Mouse (Mus musculus) adrenal gland, adult 18-20 months (tissue): Measurements from ENCODE around the gene Fancl. TPM values are rescaled to one million over a fixed set of nuclear protein-coding genes. Genes with fewer than 3 reads are reported as not detected.

Source experiments
- DNase-seq, 2 experiments: peaks; one replicate each; pipeline ENCODE4 v3.0.0; 2021 to 2022; ENCODE audit warnings: low spot score in 2 of 2
- total RNA-seq, 2 experiments: library from RNA; stranded (reverse); gene quantifications; 1 replicate in 1 of 2; 2 replicates in 1 of 2; pipeline ENCODE4 v1.2.3; 2021

Gene Fancl
- total RNA-seq, 2 experiments from 2014 or later: 10.5 to 12.8 TPM

DNA sequence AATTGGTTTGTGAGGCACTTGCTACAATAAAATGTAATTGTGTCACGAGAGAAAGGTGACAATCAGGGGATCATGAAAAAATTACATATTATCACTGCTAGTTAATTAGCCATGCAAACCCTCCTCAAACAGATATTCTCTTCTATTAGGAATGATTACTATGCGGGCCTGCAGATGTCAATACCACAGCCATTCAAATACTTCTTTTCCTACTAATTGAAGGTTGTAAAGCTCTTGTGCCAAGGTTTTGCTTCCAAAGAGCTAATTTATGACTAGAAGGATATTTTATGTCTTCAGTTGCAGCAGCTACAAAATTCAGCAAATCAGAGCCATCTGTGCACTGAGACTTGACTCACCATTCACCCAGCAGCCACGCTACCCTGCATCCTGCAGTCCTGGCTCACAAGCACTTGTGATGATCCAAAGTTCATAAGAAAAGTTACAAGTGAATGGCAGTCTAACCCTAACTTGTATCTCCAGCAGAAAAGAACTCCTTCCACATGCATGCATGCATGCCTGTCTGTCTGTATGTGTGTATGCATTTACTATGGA, 95.8 kb downstream of the Fancl start:
- DNase-seq: no peak

DNA sequence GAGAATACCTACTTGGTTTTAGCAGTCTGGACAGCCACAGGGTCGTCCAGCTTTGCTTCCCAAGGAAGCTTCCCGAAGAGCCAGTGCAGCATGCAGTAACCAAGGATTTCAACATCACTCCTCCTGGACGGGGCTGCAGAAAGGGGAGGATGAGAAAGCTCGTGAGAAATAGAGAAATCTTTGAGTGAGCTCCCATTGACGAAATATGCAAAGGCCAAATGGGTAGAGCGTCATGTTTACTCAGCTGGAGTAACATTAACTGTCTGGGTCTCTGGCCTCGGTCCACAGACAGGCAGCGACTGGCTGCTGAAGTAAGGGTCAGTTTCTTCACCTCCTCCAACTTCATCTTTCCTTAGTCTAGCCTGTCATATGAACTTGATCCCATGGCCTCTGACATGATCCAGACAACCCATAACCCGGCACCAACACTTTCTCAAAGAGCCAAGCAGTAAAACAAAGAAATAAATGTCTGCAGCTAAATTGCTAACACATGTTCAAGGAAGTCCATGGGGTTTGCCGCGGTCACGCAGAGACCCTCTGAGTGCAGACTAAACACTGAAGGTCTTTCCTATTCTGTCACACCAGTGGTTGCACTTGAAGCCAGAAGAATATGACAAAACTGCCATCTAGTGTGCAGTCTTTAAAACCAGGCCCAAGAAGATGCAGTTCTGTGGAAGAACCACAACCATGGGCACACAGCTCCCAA, 104.0 kb downstream of the Fancl start:
- no peak for DNase-seq

DNA sequence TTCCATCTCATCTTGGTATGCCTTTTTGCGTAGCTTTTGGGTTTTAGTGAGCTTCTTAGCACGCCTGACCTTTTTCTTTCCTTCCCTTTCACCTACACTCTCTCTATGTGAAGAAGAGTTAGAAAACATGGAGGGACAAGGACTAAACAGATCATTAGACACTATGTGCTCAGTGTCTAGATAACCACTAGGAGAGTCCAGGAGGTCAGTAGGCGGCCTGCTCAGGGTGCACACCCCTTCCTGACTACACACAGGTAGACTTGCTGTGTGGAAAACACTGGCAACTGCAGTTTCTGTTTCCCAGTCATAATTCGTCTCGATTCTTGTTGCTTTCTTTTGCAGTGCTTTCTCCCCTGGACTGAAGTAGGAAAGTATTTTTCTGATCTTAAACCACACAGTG, 110.0 kb downstream of the Fancl start:
- no peak for DNase-seq

DNA sequence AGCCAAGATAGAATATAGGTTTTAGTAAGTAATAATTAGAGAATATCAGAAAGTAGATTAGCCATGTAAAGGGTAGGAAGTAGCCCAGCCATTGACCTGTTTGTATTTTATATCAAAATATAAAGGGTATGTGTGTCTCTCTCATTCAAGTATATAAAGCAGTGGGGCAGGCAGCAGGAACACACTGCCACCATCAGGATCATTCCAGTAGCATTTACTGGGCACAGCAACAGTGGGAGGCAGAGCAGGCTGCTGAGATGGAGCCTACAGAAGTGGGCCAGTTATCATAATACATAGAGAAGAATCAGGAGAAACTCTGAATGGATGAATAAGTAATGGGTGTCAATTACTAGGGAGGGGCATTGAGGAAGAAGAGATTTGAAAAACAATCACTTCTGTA, 127.7 kb downstream of the Fancl start:
- no peak for DNase-seq

DNA sequence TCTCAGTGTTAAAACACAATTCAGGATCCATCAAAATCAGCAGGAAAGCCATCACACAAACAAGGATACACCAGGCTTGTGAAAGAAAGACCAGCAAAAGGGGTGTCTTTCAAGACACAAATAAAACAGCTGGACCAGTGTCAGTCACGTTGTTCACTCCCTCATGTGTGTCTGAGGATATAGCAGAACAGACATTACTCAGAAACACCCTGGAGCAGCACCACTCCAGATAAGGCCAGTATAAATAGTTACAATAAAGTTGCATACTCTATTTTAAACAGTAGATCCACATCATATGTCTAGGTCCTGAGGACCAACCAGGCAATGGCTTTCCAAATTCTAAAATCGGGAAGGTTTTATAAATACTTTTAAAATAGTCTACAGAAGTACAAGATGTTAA, 130.2 kb downstream of the Fancl start:
- DNase-seq: no peak

DNA sequence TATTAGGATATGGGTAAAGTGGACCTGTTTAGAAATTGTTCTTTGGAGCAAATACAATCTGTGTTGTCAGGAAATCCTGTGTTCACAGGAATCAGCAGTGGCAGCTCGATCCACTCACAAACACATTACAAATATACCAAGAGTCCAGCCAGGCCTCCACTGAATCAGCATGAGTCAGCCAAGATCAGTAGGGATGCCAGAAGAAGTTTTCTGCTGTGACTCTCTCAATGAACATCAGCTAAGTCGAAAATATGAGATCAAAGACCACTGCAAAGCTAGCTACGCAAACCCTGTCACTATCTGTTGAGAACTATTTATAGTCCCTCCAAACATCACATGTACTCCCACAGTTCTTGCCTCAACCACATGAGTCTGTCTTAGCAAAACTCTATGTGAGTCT, 133.1 kb downstream of the Fancl start:
- DNase-seq: no peak

Other genes starting within 250 kb of the Fancl start
- under 1 TPM in 1 of 2 experiments, not detected in 1; 0.30 TPM for gene 5730522E02Rik, start 175.4 kb upstream of the Fancl start, total RNA-seq
- gene Gm6899, start 207.1 kb downstream of the Fancl start, total RNA-seq: not detected
- gene Vrk2, start 207.9 kb downstream of the Fancl start, total RNA-seq: 1 to 10 TPM; 5.2 to 5.5 TPM